Mouse (Mus musculus): ENCODE measurements around the gene Sap18.

GRCm38 (mm10) chr14:57848646-57849045 is 50.7 kb downstream of the Sap18 start:
- TF ChIP-seq CTCF (IDR thresholded peaks at IDR 0.05; ENCODE audit: insufficient read depth, low read depth, low read length) (no peak), POLR2A (IDR thresholded peaks at IDR 0.05; ENCODE audit: insufficient read depth, low read depth, low read length) (no peak)

Data from olfactory bulb, adult 2 months (tissue).